Mouse (Mus musculus) cerebellum, adult 11-12 months (tissue): ENCODE data around the gene Trmt10a.
A peak's percentile ranks its signal among the peaks of the same experiment; 100 is the strongest.

ENCODE experiments used
- DNase-seq: peaks from one replicate; pipeline ENCODE4 v3.0.0; 2022

Trmt10a gene

DNA sequence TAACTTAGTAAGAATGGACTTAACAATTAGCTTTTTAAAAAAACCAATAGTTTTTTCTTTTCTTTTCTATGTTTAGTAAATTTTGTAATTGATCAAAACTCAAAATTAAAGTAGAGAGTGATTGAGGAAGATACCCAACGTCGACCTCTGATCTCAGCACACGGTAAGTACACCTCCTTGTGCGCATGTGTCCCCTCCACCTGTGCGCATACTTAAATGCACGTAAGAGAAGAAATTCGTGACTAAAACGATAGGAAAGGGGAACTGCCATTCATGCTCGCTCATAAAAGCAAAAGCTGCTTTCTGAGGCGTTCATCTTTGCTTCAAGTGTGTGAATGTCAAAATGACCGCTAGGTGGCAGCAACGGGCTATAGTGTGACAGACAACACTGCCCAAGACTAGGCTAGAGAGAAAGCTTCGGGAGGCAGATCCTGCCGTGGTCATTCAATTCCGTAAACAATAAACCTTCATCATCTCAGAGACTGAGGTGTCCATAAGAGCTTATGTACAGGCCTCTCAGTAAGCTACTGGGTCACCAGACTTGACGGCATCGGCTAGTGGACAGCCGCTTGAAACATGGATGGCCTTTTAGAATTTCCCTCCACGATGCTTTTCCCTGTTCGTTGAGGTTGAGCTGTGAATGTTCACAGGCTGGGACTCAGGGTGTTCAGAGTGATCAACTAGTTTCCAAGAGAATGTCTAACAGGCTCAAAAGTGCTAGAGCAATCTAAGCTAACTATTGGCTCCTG lies 54.9 kb downstream of the Trmt10a start:
- peak; percentile 64 for DNase-seq

DNA sequence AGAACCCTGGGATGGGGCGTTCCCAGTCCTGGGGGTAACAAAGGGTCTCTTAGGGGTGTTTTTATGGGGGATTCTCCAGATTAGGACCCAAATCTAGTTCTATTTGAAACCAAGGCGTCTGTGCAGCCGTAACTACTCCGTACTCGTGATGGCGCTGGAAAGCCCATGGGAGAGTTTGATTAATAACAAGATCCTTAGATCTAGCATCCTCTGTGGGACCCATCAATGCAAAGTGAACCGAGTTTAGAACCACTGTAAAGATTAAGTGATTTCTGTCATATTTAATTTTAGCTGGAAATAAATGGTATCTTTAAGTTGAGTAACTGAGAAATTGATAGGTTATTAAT lies 55.4 kb downstream of the Trmt10a start:
- DNase-seq = no peak

DNA sequence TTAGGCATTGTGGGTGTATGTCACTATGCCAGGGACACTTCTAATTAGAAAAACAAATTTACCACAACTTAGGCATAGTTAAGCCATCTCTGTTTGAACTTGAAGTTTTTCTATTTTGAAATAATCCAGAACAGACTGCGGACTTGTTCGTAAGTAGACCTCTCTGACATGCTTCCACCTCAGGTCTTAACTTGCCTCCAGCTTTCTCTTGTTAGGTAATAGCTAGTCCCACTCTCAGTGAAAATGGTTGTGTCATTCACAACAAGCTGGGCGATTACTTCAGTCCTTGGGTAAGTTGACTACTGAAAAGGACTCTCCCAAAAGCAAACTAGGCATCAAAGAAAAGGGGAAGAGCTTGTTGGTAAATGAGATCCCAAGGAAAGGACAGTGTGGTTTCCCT lies 65.6 kb downstream of the Trmt10a start:
- DNase-seq = no peak
